Mouse (Mus musculus) spleen, adult 2 months (tissue): ENCODE measurements around the gene Hacd2.

Source experiments
- CTCF ChIP-seq: fragments of 200-500 bp; IDR thresholded peaks from 2 replicates; pipeline ENCODE4 v1.5.1; 2011; ENCODE audit warnings: mild to moderate bottlenecking, inconsistent platforms; ENCODE audit not compliant: insufficient read depth, insufficient read length, insufficient replicate concordance; ENCODE audit errors: extremely low read depth
- POLR2A ChIP-seq: fragments of 200-500 bp; IDR thresholded peaks from 2 replicates; pipeline ENCODE4 v1.6.1; 2011; ENCODE audit warnings: low read depth, low read length, inconsistent platforms

DNA sequence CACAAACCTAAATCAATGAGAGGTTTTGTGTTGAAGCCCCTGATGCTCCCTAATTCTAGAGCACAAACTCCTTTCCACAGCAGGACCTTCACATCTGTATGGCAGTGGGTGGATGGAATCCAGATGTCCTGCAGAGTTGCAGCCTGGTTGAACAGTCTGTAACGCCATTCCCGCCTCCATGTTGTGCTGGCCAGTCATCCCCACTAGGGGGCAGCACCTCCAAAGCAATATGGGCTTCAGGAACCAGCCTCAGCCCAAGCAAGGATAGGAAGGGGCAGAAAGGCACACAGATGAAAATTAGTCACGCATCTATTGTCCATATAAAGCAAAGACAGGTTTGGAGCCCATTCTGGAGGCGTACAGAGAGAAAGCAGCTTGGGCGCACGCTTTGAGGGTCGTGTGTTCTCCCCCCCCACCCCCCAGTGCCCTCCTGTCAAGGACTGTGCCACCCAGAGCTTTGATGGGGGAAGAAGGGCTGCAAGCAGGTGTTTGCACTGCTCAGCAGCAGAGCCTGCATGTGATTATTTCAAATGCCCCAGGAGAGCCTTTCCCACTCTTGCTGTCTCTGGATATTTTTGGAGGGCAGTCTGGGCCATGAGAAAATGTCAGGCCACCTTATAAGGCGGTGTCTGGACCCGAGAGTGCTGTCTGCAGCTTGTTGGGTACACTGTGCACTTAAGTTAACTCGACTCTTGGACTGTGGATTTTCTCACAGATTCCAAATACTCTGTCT lies 88.3 kb downstream of the Hacd2 start:
- TF ChIP-seq CTCF (peak; percentile 84; the same call in 1 of the 2 replicates), POLR2A (no peak)
